In genomic region chr3:134654051-134654450, GRCm38 (mm10) we compare ENCODE assay signal across 10 mouse cellular contexts.
DNase-seq lines count a peak whose midpoint lies in the region; ATAC-seq and TF ChIP-seq lines count a peak whose summit lies in the region.
"Had no signal": no experiment of that assay in that cellular context is flagged by ENCODE, and none has a peak within 500 bp of the region (broad histone marks: within the 10 kb centered on the region; RNA-seq: fewer than 3 reads in every experiment).

No protein-coding gene starts in this region.

- peak; percentile 70 for TF ChIP-seq CTCF in forebrain, postnatal 0 days (IDR thresholded peaks at IDR 0.05; ENCODE audit: low read depth)

- 32% methylated on average over 4 of the region's 4 CpGs for WGBS in kidney, embryonic 14.5 days
- 25% methylated on average over 4 of the region's 4 CpGs for WGBS in forebrain, postnatal 0 days
- WGBS in midbrain, embryonic 14.5 days: 36% methylated on average over 4 of the region's 4 CpGs

- no peaks in the 10 kb centered on the region for H3K9me3 ChIP-seq in kidney, embryonic 14.5 days (ENCODE audit: control insufficient read depth, low read length)
- no peaks in the 10 kb centered on the region for H3K9me3 ChIP-seq in forebrain, postnatal 0 days (ENCODE audit: low read length)
- no peaks in the 10 kb centered on the region for H3K9me3 ChIP-seq in midbrain, embryonic 14.5 days (ENCODE audit: control insufficient read depth, low read length)
- H3K9me3 ChIP-seq: embryonic facial prominence, embryonic 12.5 days had no signal

- no peak overlapping the region for H3K4me2 ChIP-seq in kidney, embryonic 14.5 days (replicated peaks; ENCODE audit: low read depth, low read length)
- H3K4me2 ChIP-seq in forebrain, postnatal 0 days (ENCODE audit: low read depth): no peak overlapping the region
- no peak overlapping the region for H3K4me2 ChIP-seq in midbrain, embryonic 14.5 days (ENCODE audit: low read length)
- H3K4me2 ChIP-seq: embryonic facial prominence, embryonic 12.5 days had no signal

- peak; percentile 80 for ATAC-seq in kidney, embryonic 14.5 days (ENCODE audit: low FRiP score, low TSS enrichment)
- ATAC-seq in forebrain, postnatal 0 days: peak; percentile 91
- ATAC-seq in midbrain, embryonic 14.5 days (ENCODE audit: low FRiP score, low TSS enrichment): no peak; the same call in 1 of the 2 replicates

- no peaks in the 10 kb centered on the region for H3K4me1 ChIP-seq in kidney, embryonic 14.5 days (ENCODE audit: control insufficient read depth, insufficient read depth, low read length)
- no peaks in the 10 kb centered on the region for H3K4me1 ChIP-seq in forebrain, postnatal 0 days (ENCODE audit: insufficient read depth)
- no peaks in the 10 kb centered on the region for H3K4me1 ChIP-seq in midbrain, embryonic 14.5 days (ENCODE audit: control insufficient read depth, insufficient read depth, low read length)
- H3K4me1 ChIP-seq: embryonic facial prominence, embryonic 12.5 days had no signal

- H3K9ac ChIP-seq in kidney, embryonic 14.5 days (ENCODE audit: low read depth, low read length): no peak overlapping the region
- no peak overlapping the region for H3K9ac ChIP-seq in forebrain, postnatal 0 days
- H3K9ac ChIP-seq in midbrain, embryonic 14.5 days (replicated peaks; ENCODE audit: low read length): no peak overlapping the region
- H3K9ac ChIP-seq: embryonic facial prominence, embryonic 12.5 days had no signal

- intact Hi-C loops in heart, postnatal 25 days (cut with DNase I): loop anchor here (5.0 kb wide), 1 partner anchor 553 kb away; no protein-coding TSS in a partner anchor

- DNase-seq in kidney, postnatal 25 days: no peak
- peak; percentile 8 for DNase-seq in NIH3T3 (ENCODE audit: low read depth)
- peak; percentile 66 for DNase-seq in forebrain, postnatal 0 days
- peak; percentile 83 for DNase-seq in midbrain, embryonic 14.5 days
- no peak for DNase-seq in spleen, adult 12 weeks (ENCODE audit: low spot score)
- no peak for DNase-seq in testis, postnatal 14 days (ENCODE audit: low spot score)
- no peak for DNase-seq in heart, postnatal 25 days (ENCODE audit: low spot score)

- no peaks in the 10 kb centered on the region for H3K36me3 ChIP-seq in kidney, embryonic 14.5 days (ENCODE audit: control insufficient read depth, insufficient read depth, low read length)
- no peaks in the 10 kb centered on the region for H3K36me3 ChIP-seq in forebrain, postnatal 0 days (ENCODE audit: insufficient read depth)
- H3K36me3 ChIP-seq in midbrain, embryonic 14.5 days (ENCODE audit: control insufficient read depth, insufficient read depth, low read length): no peaks in the 10 kb centered on the region
- H3K36me3 ChIP-seq: embryonic facial prominence, embryonic 12.5 days had no signal

- H3K27ac ChIP-seq in kidney, embryonic 14.5 days (ENCODE audit: low read depth, low read length): no peak overlapping the region
- H3K27ac ChIP-seq in forebrain, postnatal 0 days (ENCODE audit: low read depth, low read length): no peak overlapping the region
- no peak overlapping the region for H3K27ac ChIP-seq in midbrain, embryonic 14.5 days (replicated peaks; ENCODE audit: low read depth, low read length)
- H3K27ac ChIP-seq: embryonic facial prominence, embryonic 12.5 days; macrophage had no signal

- no peaks in the 10 kb centered on the region for H3K27me3 ChIP-seq in kidney, embryonic 14.5 days (ENCODE audit: control insufficient read depth, insufficient read depth, low read length)
- no peaks in the 10 kb centered on the region for H3K27me3 ChIP-seq in forebrain, postnatal 0 days (ENCODE audit: insufficient read depth, low read length)
- no peaks in the 10 kb centered on the region for H3K27me3 ChIP-seq in midbrain, embryonic 14.5 days (ENCODE audit: control insufficient read depth, insufficient read depth, low read length)
- H3K27me3 ChIP-seq: embryonic facial prominence, embryonic 12.5 days had no signal

- H3K4me3 ChIP-seq in kidney, embryonic 14.5 days (ENCODE audit: low read length): no peak overlapping the region
- no peak overlapping the region for H3K4me3 ChIP-seq in forebrain, postnatal 0 days (ENCODE audit: low read depth, low read length)
- no peak overlapping the region for H3K4me3 ChIP-seq in midbrain, embryonic 14.5 days (replicated peaks; ENCODE audit: low read depth, low read length)
- H3K4me3 ChIP-seq: embryonic facial prominence, embryonic 12.5 days had no signal

Comparison
In these comparisons a context has a peak if more than half of its experiments do, and no peak if none do; other contexts are left out.
1. DNase-seq: peak in NIH3T3 (single experiment), forebrain, postnatal 0 days (single experiment) and midbrain, embryonic 14.5 days (single experiment); none in kidney, postnatal 25 days (0 of 2), spleen, adult 12 weeks (single experiment), testis, postnatal 14 days (single experiment) and heart, postnatal 25 days (single experiment).